19 mouse cellular contexts compared by ENCODE assay signal in the genomic region with DNA sequence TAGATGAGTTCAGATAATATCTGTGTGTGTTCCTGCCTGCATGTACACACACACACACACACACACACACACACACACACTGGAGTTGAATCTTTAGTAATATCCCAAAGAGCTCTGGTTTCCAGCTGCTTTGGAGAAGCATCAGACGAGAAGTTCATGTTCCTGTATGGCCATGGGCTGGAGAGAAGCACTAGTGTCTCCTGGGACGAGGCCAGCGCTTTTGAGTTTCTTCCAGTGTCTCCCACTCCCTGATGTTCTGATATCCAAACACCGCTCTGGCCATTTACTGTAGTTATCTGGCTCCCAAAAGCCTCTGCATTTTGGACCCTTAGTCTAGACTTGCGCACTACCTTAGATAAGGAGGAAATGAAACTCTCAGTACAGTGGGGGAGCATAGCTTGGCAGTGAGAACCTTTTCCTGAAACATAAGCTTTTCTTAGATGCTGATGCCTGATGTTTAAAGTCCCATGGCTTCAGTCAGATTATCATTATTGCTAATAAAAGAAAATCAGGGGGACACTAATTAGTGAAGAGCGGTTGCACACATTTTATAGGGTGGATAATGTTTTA.
DNase-seq lines count a peak whose midpoint lies in the region.
"Had no signal": no experiment of that assay in that cellular context is flagged by ENCODE, and none has a peak within 500 bp of the region (broad histone marks: within the 10 kb centered on the region; RNA-seq: fewer than 3 reads in every experiment).

No protein-coding gene starts in this region.

- H3K36me3 ChIP-seq in splenic B cell, adult 2 months (ENCODE audit: control insufficient read depth, insufficient read depth, low read length, poor library complexity, severe bottlenecking) = no peaks in the 10 kb centered on the region
- H3K36me3 ChIP-seq: embryonic facial prominence, embryonic 13.5 days; heart, embryonic 13.5 days; hindbrain, embryonic 12.5 days; intestine, embryonic 15.5 days; lung, embryonic 15.5 days; midbrain, embryonic 15.5 days had no signal

- DNase-seq in gastrocnemius, postnatal 10 days = peak; percentile 9
- DNase-seq in gastrocnemius, postnatal 25 days = no peak
- DNase-seq in spleen, postnatal 36 days (ENCODE audit: low spot score in 2 of 2) = peak; percentile 7 to 9
- DNase-seq in spleen, postnatal 10 days (ENCODE audit: low spot score in 2 of 2) = no peak
- DNase-seq in heart, postnatal 4 days = peak; percentile 12
- peak; percentile 45 for DNase-seq in splenic B cell, adult 2 months (ENCODE audit: low read depth, low spot score)
- DNase-seq in frontal cortex, postnatal 10 days (ENCODE audit: low spot score in 2 of 2) = no peak
- no peak for DNase-seq in adrenal gland, postnatal 36 days
- DNase-seq: adrenal gland, postnatal 14 days; cerebellum, adult 8-10 months; layer of hippocampus, postnatal 36 days; right cerebral cortex, postnatal 14 days had no signal

- H3K27me3 ChIP-seq in splenic B cell, adult 2 months (ENCODE audit: control insufficient read depth, insufficient read depth, low read length, poor library complexity, severe bottlenecking) = no peaks in the 10 kb centered on the region
- H3K27me3 ChIP-seq: embryonic facial prominence, embryonic 13.5 days; heart, embryonic 13.5 days; hindbrain, embryonic 12.5 days; intestine, embryonic 15.5 days; lung, embryonic 15.5 days; megakaryocyte, embryonic 14.5 days; midbrain, embryonic 15.5 days had no signal

Comparison
In these comparisons a context has a peak if more than half of its experiments do, and no peak if none do; other contexts are left out.
1. DNase-seq: peak in gastrocnemius, postnatal 10 days (single experiment), spleen, postnatal 36 days (2 of 2), heart, postnatal 4 days (single experiment) and splenic B cell, adult 2 months (single experiment); none in gastrocnemius, postnatal 25 days (single experiment), spleen, postnatal 10 days (0 of 2), frontal cortex, postnatal 10 days (0 of 2) and adrenal gland, postnatal 36 days (0 of 2).